Mouse (Mus musculus) spleen, postnatal 4 days (tissue): ENCODE data around the gene Mgat4d.
A peak's percentile ranks its signal among the peaks of the same experiment; 100 is the strongest.
"Not testable (repeated sequence)": the region's sequence is repeated elsewhere in the genome, so short reads cannot be mapped to it uniquely, and the experiment has no call there.

Source experiments
- DNase-seq, 2 experiments: peaks; one replicate each; pipeline ENCODE4 v3.0.0; 2022; ENCODE audit warnings: low spot score in 2 of 2

The Mgat4d gene

GRCm38 (mm10) chr8:83348263-83348662 lies at the start of gene Mgat4d:
Mgat4d (plus strand) TSS chr8:83348471.
- no peak for DNase-seq

- DNase-seq, result no peak
Measured at GRCm38 (mm10) chr8:83300135-83300534, 48.1 kb upstream of the Mgat4d start.

GRCm38 (mm10) chr8:83304946-83305345 lies 43.3 kb upstream of the Mgat4d start:
- no peak for DNase-seq

GRCm38 (mm10) chr8:83309836-83310235 lies 38.4 kb upstream of the Mgat4d start:
- DNase-seq, result no peak

- DNase-seq, result not testable (repeated sequence)
Measured at GRCm38 (mm10) chr8:83315084-83315483, 33.2 kb upstream of the Mgat4d start.

GRCm38 (mm10) chr8:83315691-83316090 lies 32.6 kb upstream of the Mgat4d start:
- no peak for DNase-seq

- DNase-seq, result no peak
Measured at GRCm38 (mm10) chr8:83320543-83320942, 27.7 kb upstream of the Mgat4d start.

- no peak for DNase-seq
Measured at GRCm38 (mm10) chr8:83322374-83322773, 25.9 kb upstream of the Mgat4d start.

GRCm38 (mm10) chr8:83323056-83323455 lies 25.2 kb upstream of the Mgat4d start:
- DNase-seq, result no peak

- no peak for DNase-seq
Measured at GRCm38 (mm10) chr8:83327889-83328288, 20.4 kb upstream of the Mgat4d start.

- no peak for DNase-seq
Measured at GRCm38 (mm10) chr8:83331567-83331898, 16.7 kb upstream of the Mgat4d start.

- peak; percentile 94 to 97 for DNase-seq
Measured at GRCm38 (mm10) chr8:83331899-83332697, 16.2 kb upstream of the Mgat4d start, which contains the start of gene Elmod2. Elmod2 (minus strand) TSS chr8:83332486.

GRCm38 (mm10) chr8:83332864-83333263 lies 15.4 kb upstream of the Mgat4d start:
- no peak for DNase-seq

- DNase-seq, result no peak
Measured at GRCm38 (mm10) chr8:83342076-83342475, 6.2 kb upstream of the Mgat4d start.

GRCm38 (mm10) chr8:83342693-83343092 lies 5.6 kb upstream of the Mgat4d start:
- DNase-seq, result no peak

- no peak for DNase-seq
Measured at GRCm38 (mm10) chr8:83351315-83351714, 3.0 kb downstream of the Mgat4d start.

- DNase-seq, result no peak
Measured at GRCm38 (mm10) chr8:83363156-83363769, 15.0 kb downstream of the Mgat4d start.

GRCm38 (mm10) chr8:83377231-83377630 lies 29.0 kb downstream of the Mgat4d start:
- DNase-seq, result no peak

GRCm38 (mm10) chr8:83380141-83380540 lies 31.9 kb downstream of the Mgat4d start:
- DNase-seq, result no peak

GRCm38 (mm10) chr8:83381016-83381415 lies 32.7 kb downstream of the Mgat4d start:
- DNase-seq, result no peak

- DNase-seq, result no peak
Measured at GRCm38 (mm10) chr8:83382850-83383249, 34.6 kb downstream of the Mgat4d start.

- peak; percentile 56 to 76 for DNase-seq
Measured at GRCm38 (mm10) chr8:83389316-83390005, 41.2 kb downstream of the Mgat4d start, which contains the start of gene Clgn. Clgn (plus strand) TSS chr8:83389867.
